Mouse (Mus musculus) bone marrow, adult 2 months (tissue): ENCODE data around the gene Itih4.

Experiments used
- CTCF ChIP-seq: fragments of 200-500 bp; IDR thresholded peaks from 2 replicates; pipeline ENCODE4 v1.5.1; 2011; ENCODE audit warnings: low read length, control low read depth; ENCODE audit not compliant: control insufficient read depth, insufficient read depth
- POLR2A ChIP-seq: fragments of 200-500 bp; IDR thresholded peaks from 2 replicates; pipeline ENCODE4 v1.6.1; 2011; ENCODE audit warnings: low read depth, mild to moderate bottlenecking, control low read depth, low read length, borderline replicate concordance; ENCODE audit not compliant: control insufficient read depth

DNA sequence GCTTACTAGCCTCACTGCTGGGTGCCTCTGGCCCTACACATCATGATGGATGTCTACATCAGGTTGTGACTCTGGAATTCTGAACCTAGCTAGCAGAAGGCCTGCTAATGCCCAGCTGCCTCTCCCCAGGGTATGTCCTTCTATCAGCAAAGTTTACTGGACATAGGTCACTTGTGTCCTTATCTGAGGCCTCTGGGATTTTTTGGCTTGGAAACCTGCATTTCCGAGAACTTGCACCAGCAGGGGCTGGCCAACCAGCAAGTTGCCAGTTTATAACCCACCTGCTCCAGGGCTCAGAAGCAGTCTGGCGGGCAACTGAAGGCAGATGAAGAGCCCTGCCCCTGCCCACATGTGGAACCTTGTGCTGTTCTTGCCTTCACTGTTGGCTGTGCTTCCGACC lies at the start of gene Itih4:
- TF ChIP-seq POLR2A (no peak), CTCF (no peak)
